Mouse (Mus musculus): Measurements from ENCODE around the gene Kcnmb4. TPM values are rescaled to one million over a fixed set of nuclear protein-coding genes. Genes with fewer than 3 reads are reported as not detected.

The Kcnmb4 gene
- polyA plus RNA-seq, 1 experiment = 1.8 TPM

DNA sequence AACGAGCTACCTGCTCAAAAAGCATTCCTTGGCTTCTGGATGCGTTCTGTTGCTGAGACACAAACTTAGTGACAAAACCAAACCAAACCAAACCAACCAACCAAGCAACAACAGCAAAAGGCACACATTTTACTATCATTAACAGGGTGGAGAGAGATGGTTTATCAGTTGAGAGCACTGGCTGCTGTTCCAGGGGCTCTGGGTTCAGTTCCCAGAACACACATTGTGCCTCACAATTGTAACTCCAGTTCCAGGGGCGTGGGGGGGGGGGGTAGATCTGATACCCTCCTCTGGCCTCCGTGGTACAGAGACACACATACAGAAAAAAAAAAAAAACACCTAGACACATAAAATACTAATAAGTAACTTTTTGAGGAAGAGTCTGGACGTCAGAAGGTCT lies 5.6 kb downstream of the Kcnmb4 start:
- Histone ChIP-seq H3K4me3 (ENCODE audit: low read depth, low read length) (no peak overlapping the region), H3K36me3 (ENCODE audit: control insufficient read depth, insufficient read depth, low read length, poor library complexity, severe bottlenecking) (no peaks in the 10 kb centered on the region), H3K9me3 (replicated peaks; ENCODE audit: control insufficient read depth, insufficient read depth, low read length, poor library complexity, severe bottlenecking) (no peaks in the 10 kb centered on the region), H3K27me3 (ENCODE audit: control insufficient read depth, insufficient read depth, low read length, poor library complexity, severe bottlenecking) (peaks cover 3% of the 10 kb centered on the region; the same call in 1 of the 2 replicates), H3K4me1 (ENCODE audit: control insufficient read depth, insufficient read depth, low read length) (no peaks in the 10 kb centered on the region), H3K9ac (ENCODE audit: low read depth, poor library complexity, severe bottlenecking) (no peak overlapping the region), H3K27ac (ENCODE audit: insufficient read depth, low read length) (no peak overlapping the region)
- TF ChIP-seq CTCF (IDR thresholded peaks at IDR 0.05; ENCODE audit: low read depth, low read length) (no peak), EP300 (IDR thresholded peaks at IDR 0.05; ENCODE audit: insufficient read depth, low read depth, low read length) (no peak), POLR2A (IDR thresholded peaks at IDR 0.05; ENCODE audit: insufficient read depth, low read length) (no peak)

DNA sequence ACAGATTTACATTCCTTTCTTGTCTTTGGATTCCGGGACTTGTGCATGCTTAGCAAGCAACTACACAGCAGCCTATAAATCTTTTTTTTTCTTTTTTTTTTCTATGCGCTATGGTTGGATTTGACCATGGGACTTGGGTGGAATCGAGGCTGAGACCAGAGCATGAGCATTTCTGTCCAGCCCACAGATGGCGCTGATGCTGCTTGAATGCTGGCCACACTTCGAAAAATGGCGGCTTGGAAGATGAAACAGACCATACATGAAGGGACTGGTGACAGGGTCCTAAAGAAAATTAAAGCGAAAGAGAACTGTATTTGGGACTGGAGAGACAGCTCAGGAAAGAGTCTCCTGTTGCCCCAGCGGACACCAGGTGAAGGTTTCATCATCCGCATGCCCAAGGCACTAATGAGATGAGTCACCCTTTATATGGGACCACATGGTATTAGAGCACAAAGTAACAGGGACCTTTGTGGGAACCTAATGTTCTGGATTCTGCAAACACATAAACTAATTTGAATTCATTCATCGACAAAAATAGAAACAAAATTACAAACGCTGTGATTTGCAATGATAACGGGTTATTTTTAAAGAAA lies 9.8 kb downstream of the Kcnmb4 start:
- no peak for TF ChIP-seq POLR2A (IDR thresholded peaks at IDR 0.05; ENCODE audit: insufficient read depth, low read length)
- no peak for TF ChIP-seq EP300 (IDR thresholded peaks at IDR 0.05; ENCODE audit: insufficient read depth, low read depth, low read length)
- peak; percentile 63 for TF ChIP-seq CTCF (IDR thresholded peaks at IDR 0.05; ENCODE audit: low read depth, low read length)
- Histone ChIP-seq H3K27ac (ENCODE audit: insufficient read depth, low read length) (no peak overlapping the region), H3K36me3 (ENCODE audit: control insufficient read depth, insufficient read depth, low read length, poor library complexity, severe bottlenecking) (no peaks in the 10 kb centered on the region), H3K4me1 (ENCODE audit: control insufficient read depth, insufficient read depth, low read length) (no peaks in the 10 kb centered on the region), H3K9ac (ENCODE audit: low read depth, poor library complexity, severe bottlenecking) (no peak overlapping the region), H3K4me3 (ENCODE audit: low read depth, low read length) (no peak overlapping the region), H3K27me3 (ENCODE audit: control insufficient read depth, insufficient read depth, low read length, poor library complexity, severe bottlenecking) (no peaks in the 10 kb centered on the region), H3K9me3 (replicated peaks; ENCODE audit: control insufficient read depth, insufficient read depth, low read length, poor library complexity, severe bottlenecking) (no peaks in the 10 kb centered on the region)

DNA sequence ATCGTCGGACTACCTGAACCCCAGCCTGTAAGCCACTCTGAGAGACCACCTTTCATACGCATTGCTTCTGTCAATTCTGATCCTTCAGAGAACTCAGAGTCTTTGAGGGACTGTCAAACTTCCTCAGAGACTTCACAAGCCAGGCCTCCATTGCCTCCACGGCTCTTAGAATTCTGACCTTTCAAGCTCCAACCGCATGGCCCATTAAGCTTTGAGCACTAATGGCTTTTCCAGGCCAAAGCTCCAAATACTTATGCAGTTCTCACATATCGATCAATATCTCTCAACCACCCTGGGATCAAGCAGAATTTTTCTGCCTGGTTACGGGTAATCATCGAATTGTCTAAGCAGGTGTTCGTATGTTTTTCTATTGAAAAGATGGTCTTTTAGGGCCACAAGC lies 12.2 kb downstream of the Kcnmb4 start:
- no peaks in the 10 kb centered on the region for H3K9me3 ChIP-seq (replicated peaks; ENCODE audit: control insufficient read depth, insufficient read depth, low read length, poor library complexity, severe bottlenecking)
- H3K27me3 ChIP-seq (ENCODE audit: control insufficient read depth, insufficient read depth, low read length, poor library complexity, severe bottlenecking) = no peaks in the 10 kb centered on the region
- no peaks in the 10 kb centered on the region for H3K4me1 ChIP-seq (ENCODE audit: control insufficient read depth, insufficient read depth, low read length)
- H3K36me3 ChIP-seq (ENCODE audit: control insufficient read depth, insufficient read depth, low read length, poor library complexity, severe bottlenecking) = no peaks in the 10 kb centered on the region
- no peak overlapping the region for H3K4me3 ChIP-seq (ENCODE audit: low read depth, low read length)
- no peak overlapping the region for H3K9ac ChIP-seq (ENCODE audit: low read depth, poor library complexity, severe bottlenecking)
- H3K27ac ChIP-seq (ENCODE audit: insufficient read depth, low read length) = no peak overlapping the region
- TF ChIP-seq CTCF (IDR thresholded peaks at IDR 0.05; ENCODE audit: low read depth, low read length) (no peak), EP300 (IDR thresholded peaks at IDR 0.05; ENCODE audit: insufficient read depth, low read depth, low read length) (no peak), POLR2A (IDR thresholded peaks at IDR 0.05; ENCODE audit: insufficient read depth, low read length) (no peak)

DNA sequence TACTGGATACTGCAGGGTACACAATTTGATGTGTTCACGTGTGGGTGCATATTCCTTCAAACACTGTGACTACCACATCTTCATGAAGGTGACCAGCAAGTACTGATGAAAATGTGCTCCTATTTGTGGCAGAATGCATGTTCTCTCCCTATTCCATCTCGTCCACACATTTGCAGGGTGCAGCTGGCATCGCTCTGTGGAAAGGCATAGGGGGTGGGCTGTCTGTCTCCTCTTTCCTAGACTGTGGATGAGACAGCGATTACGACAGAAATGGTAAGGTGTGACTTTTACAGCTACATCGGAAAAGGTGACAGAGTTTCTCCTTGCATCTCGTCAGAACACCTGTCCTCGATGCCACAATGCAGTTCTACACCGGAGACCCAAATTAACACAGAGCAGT lies 14.9 kb downstream of the Kcnmb4 start:
- no peaks in the 10 kb centered on the region for H3K9me3 ChIP-seq (replicated peaks; ENCODE audit: control insufficient read depth, insufficient read depth, low read length, poor library complexity, severe bottlenecking)
- H3K27ac ChIP-seq (ENCODE audit: insufficient read depth, low read length) = no peak overlapping the region
- H3K36me3 ChIP-seq (ENCODE audit: control insufficient read depth, insufficient read depth, low read length, poor library complexity, severe bottlenecking) = no peaks in the 10 kb centered on the region

DNA sequence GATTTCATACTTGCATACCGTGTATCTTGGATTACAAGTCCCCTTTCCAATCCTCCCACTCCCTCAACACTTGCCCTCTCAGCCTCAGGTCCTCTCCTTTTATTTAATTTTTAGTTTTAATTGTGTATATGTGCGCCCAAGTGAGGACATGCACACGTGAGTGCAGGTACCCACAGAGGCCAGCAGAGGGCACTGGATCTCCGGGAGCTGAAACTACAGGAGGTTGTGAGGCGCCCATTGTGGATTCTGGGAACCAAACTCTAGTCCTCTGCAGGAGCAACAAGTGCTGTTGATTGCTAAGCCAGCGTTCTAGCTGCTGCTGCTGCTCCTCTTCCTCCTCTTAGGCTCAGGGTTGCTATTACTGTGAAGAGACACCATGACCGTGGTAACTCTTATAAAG lies 20.9 kb downstream of the Kcnmb4 start:
- H3K27ac ChIP-seq (ENCODE audit: insufficient read depth, low read length) = no peak overlapping the region
- no peaks in the 10 kb centered on the region for H3K27me3 ChIP-seq (ENCODE audit: control insufficient read depth, insufficient read depth, low read length, poor library complexity, severe bottlenecking)
- H3K36me3 ChIP-seq (ENCODE audit: control insufficient read depth, insufficient read depth, low read length, poor library complexity, severe bottlenecking) = no peaks in the 10 kb centered on the region
- no peak for TF ChIP-seq EP300 (IDR thresholded peaks at IDR 0.05; ENCODE audit: insufficient read depth, low read depth, low read length)
- TF ChIP-seq POLR2A (IDR thresholded peaks at IDR 0.05; ENCODE audit: insufficient read depth, low read length) = no peak
- peak; percentile 10 for TF ChIP-seq CTCF (IDR thresholded peaks at IDR 0.05; ENCODE audit: low read depth, low read length)
- H3K9me3 ChIP-seq (replicated peaks; ENCODE audit: control insufficient read depth, insufficient read depth, low read length, poor library complexity, severe bottlenecking) = no peaks in the 10 kb centered on the region; the same call in 1 of the 2 replicates
- no peak overlapping the region for H3K9ac ChIP-seq (ENCODE audit: low read depth, poor library complexity, severe bottlenecking)
- H3K4me3 ChIP-seq (ENCODE audit: low read depth, low read length) = no peak overlapping the region
- no peaks in the 10 kb centered on the region for H3K4me1 ChIP-seq (ENCODE audit: control insufficient read depth, insufficient read depth, low read length)

More for the DNA sequence above, 14.9 kb downstream of the Kcnmb4 start:
- TF ChIP-seq POLR2A (IDR thresholded peaks at IDR 0.05; ENCODE audit: insufficient read depth, low read length) (no peak), EP300 (IDR thresholded peaks at IDR 0.05; ENCODE audit: insufficient read depth, low read depth, low read length) (no peak), CTCF (IDR thresholded peaks at IDR 0.05; ENCODE audit: low read depth, low read length) (no peak)
- H3K4me1 ChIP-seq (ENCODE audit: control insufficient read depth, insufficient read depth, low read length) = no peaks in the 10 kb centered on the region
- H3K4me3 ChIP-seq (ENCODE audit: low read depth, low read length) = no peak overlapping the region
- no peak overlapping the region for H3K9ac ChIP-seq (ENCODE audit: low read depth, poor library complexity, severe bottlenecking)
- H3K27me3 ChIP-seq (ENCODE audit: control insufficient read depth, insufficient read depth, low read length, poor library complexity, severe bottlenecking) = no peaks in the 10 kb centered on the region

DNA sequence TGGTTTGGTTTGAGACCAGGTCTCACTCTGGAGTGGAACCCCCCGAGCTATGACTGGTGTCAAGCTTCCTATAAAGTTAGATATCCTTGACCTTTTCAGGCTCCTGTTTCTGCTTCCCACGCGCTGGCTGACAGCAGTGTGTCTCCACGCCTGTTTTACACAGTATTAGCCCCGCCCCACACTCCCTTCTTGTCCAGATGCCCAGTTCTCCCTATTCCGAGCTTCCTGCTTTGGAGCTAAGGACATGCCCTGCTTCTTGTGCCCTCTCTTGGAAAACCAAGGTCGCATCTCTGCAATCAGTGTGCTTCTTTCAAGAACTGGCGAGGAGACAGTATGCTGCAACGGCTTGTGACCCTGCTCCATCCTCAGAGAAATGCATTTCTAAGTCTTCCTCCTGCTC lies 23.1 kb downstream of the Kcnmb4 start:
- no peaks in the 10 kb centered on the region; the same call in 1 of the 2 replicates for H3K9me3 ChIP-seq (replicated peaks; ENCODE audit: control insufficient read depth, insufficient read depth, low read length, poor library complexity, severe bottlenecking)
- H3K4me1 ChIP-seq (ENCODE audit: control insufficient read depth, insufficient read depth, low read length) = no peaks in the 10 kb centered on the region
- TF ChIP-seq EP300 (IDR thresholded peaks at IDR 0.05; ENCODE audit: insufficient read depth, low read depth, low read length) = no peak
- TF ChIP-seq POLR2A (IDR thresholded peaks at IDR 0.05; ENCODE audit: insufficient read depth, low read length) = no peak
- no peak for TF ChIP-seq CTCF (IDR thresholded peaks at IDR 0.05; ENCODE audit: low read depth, low read length)
- no peak overlapping the region for H3K27ac ChIP-seq (ENCODE audit: insufficient read depth, low read length)
- no peak overlapping the region for H3K4me3 ChIP-seq (ENCODE audit: low read depth, low read length)
- no peaks in the 10 kb centered on the region for H3K36me3 ChIP-seq (ENCODE audit: control insufficient read depth, insufficient read depth, low read length, poor library complexity, severe bottlenecking)
- no peaks in the 10 kb centered on the region for H3K27me3 ChIP-seq (ENCODE audit: control insufficient read depth, insufficient read depth, low read length, poor library complexity, severe bottlenecking)
- H3K9ac ChIP-seq (ENCODE audit: low read depth, poor library complexity, severe bottlenecking) = no peak overlapping the region

Measured in ES-Bruce4 (cell line).